Mouse (Mus musculus): Measurements from ENCODE around the gene Grk5.

DNA sequence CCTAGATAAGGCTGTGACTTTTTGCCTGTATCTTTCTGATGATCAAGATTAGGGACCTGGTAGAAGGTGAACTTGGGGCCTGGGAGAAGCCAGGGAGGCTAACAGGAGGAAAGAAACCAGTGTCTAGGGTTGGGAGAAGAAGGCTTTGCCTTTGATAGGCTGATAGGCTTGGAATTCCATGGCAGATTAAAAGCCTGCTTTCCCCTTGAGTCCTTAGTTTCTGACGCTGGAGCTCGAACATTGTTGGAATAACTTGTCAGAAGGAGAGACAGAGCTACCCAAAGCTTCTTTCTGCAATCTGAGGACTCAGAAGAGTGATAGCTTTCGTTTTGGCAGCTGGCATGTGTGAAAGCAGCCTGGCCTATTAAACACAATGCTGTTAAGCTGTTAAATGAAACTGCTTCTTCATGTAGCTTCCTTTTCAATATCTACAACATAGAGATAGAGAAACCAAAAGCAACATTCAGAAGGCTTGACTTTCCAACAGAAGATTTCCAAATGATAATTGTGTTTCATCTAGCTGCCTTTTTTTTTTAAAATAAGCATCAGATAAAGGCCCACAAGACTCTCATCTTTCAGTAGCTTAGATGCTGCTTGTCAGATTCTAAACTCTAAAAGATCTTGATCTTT is 5.8 kb downstream of the Grk5 start:
- no peak for TF ChIP-seq CTCF (IDR thresholded peaks at IDR 0.05; ENCODE audit: low read depth)
- TF ChIP-seq EP300 (IDR thresholded peaks at IDR 0.05; ENCODE audit: low read depth): no peak
